Mouse (Mus musculus) forelimb bud, embryonic 11.5 days (tissue): ENCODE results near the gene Lactbl1.

ENCODE experiments used
- DNase-seq: peaks from one replicate; pipeline ENCODE4 v3.0.0-alpha.2; 2012; ENCODE audit warnings: low read depth, low spot score

Lactbl1 gene

GRCm38 (mm10) chr4:136684485-136684884, 62.1 kb downstream of the Lactbl1 start:
- no peak for DNase-seq

- no peak for DNase-seq
These were observed 63.0 kb downstream of the Lactbl1 start for GRCm38 (mm10) chr4:136685431-136685869.

DNA sequence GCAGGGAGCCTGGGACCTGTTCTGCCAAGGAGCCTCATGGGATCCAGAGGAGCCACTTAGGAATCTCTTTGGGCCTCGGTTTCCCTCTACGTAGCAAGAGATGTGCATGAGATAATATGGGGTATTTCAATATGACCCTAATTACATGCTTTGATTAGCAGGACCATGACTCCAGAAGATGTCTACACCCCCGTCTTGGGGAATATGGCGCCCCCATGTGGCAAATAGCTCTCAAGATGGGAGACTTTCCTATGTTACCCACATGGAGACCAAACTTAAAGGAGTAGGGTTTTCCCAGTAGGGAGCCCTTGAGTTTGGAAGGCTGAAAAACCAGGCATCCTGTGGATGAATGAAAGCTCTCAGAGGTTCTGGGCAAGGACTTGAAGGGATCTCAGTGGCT, 65.7 kb downstream of the Lactbl1 start:
- DNase-seq = no peak
